Mouse (Mus musculus) T-helper 1 cell (primary cell): Measurements from ENCODE around the gene Ifitm5.

Source experiments
- in situ Hi-C: fragments of 300-600 bp; cut with MboI, MseI; formaldehyde crosslinking; loops from one replicate; pipeline ENCODE4 v1.15.1; 2025; ENCODE audit warnings: high pct_unique_total_duplicates

Ifitm5 gene

DNA sequence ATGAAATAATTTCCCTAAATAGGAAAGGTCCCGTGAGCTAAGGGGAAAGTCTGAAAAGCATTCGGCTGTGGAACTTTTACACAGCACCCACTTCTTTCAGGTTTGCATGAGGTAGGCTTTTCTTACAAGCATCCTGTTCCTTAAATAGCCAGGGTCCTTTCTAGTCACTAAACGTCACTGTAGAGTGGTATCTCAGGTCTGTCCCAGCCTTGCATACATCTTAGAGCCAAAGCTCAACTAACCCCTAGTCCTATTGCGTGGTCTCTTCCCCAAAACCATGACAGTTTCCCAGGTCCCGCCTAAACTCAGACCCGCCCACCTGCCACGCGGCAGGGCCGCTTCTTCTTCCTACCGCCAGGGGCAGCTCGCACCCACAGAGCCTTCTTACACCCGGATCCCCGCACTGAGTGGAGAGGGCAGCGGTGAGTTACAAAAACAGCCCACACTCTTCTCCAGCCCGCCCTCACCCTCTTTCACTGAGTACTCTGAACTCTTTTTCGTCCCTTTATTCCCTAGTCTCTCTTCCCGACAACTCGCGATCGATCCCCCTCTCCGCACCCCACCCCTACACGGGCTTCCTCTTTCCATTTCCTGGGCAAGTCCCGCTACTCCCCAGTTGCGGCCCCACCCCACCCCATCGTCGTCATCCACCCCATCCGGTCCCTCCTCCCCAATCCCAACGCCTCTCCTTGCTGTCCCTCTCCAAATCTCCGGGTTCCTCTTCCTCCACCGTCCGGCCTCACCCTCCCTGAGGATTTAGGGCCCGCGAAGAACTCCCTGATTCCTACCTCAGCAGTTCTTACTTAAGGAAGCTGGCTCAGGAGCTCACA lies 8.7 kb downstream of the Ifitm5 start, which contains the start of gene Pgghg:
Gene Pgghg, plus strand, starts transcription at position 170 of the 830 bp plus-strand sequence.
- in situ Hi-C loops = no loop called here

DNA sequence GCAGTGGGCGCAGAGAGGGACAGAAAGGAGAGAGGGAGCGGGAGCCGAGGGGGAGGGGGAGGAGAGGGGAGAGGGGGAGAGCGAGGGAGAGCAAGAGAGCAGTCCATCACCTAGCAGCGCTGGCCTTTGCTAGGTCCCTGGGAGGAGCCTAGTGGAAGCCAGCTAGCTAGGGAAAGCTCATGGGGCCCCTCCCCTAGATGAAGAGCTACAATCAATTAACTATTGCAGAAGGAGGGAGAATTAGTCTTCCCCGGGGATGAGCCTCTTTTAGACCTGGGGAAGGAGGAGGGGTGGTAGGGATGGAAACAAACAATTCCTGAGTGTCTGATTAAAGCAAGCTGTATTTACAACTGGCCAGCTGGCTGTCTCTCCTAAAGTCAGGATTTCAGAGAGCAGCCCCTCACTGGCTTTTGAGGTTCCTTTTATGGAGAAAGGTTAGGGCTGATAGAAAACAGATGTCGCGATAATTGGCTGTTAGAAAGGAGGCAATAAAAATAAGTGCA lies 10.4 kb downstream of the Ifitm5 start:
- in situ Hi-C loops = no loop called here

DNA sequence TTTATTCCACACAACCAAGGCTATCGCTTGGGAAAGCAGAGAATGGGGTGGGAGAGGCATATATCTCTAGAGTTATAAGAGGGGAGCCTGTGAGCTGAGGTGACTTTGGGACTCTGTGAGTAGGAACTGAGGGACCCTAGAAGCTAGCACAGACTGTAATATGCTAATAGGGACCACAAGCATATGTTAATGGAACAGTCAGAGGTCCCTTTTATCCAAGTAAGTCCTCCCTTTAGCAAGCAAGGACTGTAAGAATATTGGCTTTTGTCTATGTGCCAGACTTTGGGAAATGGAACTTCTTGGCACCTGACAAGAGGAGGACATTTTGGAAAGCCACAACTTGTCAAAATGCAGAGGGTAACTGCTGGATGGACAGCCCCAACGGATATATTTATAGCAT lies 11.2 kb downstream of the Ifitm5 start:
- in situ Hi-C loops = no loop called here

DNA sequence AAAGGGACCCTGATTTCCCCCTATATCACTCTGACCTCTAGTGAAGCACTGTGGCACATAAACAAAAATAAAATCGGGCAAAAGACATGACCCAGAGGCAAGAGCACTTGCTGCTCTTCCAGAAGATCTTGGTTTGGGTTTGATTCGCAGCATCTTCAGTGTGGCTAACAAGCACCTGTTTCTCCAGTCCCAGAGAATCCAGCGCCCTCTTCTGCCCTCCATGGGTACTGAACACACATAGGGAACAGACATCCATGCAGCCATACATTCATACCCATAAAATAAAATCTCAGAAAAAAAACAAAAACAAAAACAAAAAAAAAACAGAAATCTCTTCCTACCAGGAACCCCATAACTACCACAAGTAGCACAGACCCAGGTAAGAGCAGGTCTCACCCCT lies 11.7 kb downstream of the Ifitm5 start:
- in situ Hi-C loops = no loop called here

DNA sequence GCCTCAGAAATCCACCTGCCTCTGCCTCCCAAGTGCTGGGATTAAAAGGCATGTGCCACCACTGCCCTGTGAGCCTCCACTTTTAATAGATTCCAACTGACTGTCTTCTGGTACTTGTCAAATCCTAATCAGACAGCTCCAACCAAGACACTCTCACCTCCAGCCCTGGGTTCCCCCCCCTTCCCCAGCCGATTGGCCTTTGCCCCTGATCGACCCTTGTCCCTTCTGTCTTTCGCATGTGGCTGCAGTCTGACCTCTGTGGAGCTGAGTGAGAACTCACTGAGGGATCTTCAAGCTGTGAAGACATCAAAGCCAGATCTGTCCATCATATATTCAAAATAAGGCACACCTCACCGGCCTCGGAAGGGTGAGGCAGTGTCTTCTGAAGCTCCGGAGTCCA lies 22.9 kb downstream of the Ifitm5 start:
- in situ Hi-C loops = no loop called here

DNA sequence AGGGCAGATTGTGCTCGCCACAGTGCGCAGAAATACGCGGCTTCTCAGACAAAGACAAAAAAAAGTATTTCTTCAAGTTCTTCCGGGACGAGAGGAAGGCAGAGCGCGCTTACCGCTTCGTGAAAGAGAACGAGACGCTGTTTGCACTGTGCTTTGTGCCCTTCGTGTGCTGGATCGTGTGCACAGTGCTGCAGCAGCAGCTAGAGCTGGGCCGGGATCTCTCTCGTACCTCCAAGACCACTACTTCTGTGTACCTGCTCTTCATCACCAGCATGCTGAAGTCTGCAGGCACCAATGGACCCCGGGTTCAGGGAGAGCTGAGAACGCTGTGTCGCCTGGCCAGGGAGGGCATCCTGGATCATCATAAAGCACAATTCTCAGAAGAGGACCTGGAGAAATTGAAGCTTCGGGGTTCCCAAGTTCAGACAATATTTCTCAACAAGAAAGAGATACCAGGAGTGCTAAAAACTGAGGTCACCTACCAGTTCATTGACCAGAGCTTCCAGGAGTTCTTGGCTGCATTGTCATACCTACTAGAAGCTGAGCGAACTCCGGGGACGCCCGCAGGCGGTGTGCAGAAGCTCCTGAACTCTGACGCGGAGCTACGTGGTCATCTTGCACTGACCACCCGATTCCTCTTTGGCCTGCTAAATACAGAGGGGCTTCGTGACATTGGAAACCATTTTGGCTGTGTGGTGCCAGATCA lies 26.9 kb downstream of the Ifitm5 start:
- in situ Hi-C loops = no loop called here

DNA sequence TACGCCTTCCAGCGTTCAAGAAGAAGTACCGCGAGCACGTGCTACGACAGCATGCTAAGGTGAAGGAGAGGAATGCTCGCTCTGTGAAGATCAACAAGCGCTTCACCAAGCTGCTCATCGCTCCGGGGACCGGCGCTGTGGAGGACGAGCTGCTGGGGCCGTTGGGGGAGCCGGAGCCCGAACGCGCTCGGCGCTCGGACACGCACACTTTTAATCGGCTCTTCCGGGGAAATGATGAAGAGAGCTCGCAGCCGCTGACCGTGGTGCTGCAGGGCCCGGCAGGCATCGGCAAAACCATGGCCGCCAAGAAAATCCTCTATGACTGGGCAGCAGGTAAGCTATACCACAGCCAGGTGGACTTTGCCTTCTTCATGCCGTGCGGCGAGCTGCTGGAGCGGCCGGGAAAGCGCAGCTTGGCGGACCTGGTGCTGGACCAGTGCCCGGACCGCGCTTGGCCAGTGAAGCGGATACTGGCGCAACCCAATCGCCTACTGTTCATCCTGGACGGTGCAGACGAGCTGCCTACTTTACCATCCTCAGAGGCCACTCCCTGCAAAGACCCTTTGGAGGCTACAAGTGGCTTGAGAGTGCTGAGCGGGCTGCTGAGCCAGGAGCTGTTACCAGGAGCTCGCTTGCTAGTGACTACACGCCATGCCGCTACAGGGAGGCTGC lies 27.6 kb downstream of the Ifitm5 start:
- in situ Hi-C loops = no loop called here

DNA sequence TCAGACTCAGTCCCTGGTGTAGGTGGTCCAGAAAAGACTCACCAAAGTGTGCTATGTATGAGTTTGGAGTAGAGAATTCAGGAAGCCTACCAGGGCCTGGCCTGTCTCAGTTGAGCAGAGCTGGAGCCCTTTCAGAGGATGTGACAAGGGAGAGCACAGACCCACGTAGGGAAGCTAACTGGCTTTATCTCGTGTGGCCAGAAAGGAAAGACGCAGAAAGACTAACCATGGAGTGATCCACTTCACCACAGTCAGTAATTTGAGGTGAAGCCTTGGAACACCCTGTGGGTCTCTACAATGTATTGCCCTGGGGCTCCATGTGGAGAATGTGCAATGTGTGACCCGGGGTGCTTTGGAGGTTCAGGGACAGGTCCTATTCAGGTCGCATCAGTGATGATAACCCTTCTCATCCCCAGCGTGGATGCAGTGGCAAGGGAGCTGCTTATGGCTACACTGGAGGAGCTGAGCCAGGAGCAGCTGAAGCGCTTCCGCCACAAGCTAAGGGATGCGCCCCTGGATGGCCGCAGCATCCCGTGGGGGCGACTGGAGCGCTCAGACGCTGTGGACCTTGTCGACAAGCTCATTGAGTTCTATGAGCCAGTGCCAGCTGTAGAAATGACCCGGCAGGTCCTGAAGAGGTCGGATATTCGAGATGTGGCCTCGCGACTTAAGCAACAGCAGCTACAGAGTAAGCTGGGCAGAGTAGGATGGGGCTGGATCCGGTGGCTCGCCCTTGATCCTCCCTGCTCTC lies 28.7 kb downstream of the Ifitm5 start:
- in situ Hi-C loops = no loop called here

DNA sequence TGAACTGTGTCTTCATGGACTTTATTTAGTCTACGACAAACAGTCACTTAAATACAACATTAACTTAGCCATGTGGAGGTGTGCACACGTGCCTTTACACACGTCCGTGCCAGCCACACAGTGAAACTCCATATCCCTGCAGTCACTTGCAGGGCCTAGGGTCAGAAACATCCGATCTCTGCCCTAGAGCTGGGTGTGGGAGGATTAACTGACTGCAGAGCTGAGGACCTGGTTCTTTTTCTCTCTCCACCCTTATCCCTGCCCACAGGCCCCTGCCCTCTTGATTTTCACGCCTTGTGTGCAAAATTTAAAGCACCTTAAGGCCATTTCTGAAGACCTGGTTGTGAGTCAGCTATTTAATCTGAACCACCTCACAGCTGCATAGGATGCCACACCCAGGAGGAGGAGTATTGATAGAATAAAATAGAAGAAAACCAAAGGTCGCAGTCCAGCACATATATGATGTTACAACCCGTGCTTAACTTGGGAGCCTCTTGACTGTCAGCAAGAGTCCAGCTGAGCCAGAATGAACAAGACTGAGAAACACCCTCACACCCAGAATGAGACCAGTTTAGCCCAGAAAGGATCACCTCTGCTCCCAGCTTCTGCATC lies 29.6 kb downstream of the Ifitm5 start, which contains the start of gene Nlrp6:
Gene Nlrp6, plus strand, starts transcription at position 485 of the 612 bp plus-strand sequence.
- in situ Hi-C loops = no loop called here

DNA sequence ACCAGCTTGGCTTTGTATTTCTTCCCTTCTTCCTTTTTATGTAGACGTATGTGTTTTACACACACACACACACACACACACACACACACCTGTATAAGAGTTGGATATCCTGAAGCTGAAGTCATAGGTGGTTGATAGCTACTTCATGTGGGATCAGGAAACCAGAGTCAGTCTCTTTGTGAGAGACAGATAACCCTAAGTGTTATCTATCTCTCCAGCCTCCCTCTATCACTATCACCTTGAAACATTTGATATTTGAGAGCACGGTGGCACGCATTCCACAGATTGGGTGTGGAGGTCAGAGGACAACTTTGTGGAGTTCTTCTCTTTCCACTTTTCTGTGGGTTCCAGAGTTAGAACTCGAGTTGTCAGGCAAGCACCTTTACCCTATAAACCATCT lies 30.2 kb downstream of the Ifitm5 start:
- in situ Hi-C loops = no loop called here

DNA sequence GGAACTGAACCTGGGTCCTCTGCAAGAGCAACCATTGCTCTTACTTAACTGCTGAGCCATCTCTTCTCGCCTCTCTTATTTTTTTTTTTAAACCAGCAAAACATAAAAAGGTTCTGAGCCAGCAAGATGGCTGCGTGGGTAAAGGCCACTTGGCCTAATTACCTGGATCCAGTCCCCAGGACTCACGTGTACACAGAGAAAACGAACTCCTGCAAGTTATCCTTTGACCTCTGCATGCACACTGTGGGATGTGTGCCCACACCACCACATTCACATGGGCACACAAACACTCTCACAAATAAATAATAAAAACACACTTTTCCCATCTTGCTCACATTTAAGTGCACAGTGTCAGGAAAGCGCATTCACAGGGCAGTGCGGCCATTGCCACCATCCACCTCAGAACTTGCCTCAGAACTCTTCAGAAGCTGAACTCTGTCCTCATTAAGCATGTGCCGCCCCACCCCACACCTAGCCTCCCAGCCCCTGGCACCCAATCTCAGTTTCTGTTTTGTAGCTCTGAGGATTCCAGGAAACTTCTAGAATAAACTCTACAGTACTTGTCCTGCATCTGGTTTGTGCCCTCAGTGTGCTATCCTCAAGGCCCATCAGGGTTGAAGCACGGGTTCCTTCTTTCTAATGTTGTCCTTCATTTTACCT lies 35.9 kb downstream of the Ifitm5 start:
- in situ Hi-C loops = no loop called here

DNA sequence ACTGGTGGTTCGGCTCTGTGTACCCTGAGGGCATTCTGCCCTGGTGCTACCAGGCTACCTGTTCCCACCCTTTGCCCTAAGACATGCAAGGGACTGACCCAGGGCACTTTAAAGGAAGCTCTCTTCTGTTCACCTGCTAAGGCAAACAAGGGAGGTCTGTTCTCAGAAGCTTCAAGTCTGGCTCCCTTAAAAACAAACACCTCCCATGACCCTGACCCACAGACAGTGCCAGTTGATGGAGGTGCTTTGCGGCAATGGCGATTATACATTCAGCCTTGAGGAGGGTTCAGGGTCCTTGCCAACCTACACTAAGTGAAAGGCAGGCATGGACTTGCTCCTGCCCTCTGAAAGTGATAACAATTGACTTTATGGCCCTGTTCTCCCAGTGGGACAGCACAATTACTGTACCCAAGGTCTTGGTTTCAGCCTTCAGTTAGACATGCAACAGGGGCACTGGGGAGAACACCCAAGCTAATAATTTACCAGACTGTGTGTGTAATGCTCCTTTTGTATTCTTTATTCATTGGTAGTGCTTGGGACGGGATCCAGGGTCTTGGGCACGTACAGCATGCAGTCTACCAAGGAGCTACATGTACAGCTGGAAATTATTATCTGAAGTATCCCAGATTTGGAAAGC lies 37.1 kb downstream of the Ifitm5 start:
- in situ Hi-C loops = no loop called here

DNA sequence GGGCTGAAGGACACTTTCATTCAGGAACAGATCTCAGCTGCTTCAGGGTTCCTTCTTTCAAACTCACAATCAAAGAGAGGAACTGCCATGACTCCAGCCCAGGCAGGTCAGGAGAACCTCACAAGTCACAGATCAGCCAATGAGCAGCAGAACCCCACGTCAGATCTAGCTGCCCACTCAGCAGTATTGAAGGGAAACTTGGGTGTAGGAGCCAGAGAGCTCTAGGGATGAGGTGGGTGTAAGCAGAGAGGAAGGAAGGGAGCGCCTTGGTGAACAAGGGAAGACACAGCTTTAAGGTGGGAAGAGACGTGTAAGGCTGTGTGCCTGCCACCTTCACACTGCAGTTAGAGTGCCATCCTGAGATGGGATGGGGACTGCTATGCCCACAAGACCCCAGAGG lies 37.8 kb downstream of the Ifitm5 start:
- in situ Hi-C loops = no loop called here

DNA sequence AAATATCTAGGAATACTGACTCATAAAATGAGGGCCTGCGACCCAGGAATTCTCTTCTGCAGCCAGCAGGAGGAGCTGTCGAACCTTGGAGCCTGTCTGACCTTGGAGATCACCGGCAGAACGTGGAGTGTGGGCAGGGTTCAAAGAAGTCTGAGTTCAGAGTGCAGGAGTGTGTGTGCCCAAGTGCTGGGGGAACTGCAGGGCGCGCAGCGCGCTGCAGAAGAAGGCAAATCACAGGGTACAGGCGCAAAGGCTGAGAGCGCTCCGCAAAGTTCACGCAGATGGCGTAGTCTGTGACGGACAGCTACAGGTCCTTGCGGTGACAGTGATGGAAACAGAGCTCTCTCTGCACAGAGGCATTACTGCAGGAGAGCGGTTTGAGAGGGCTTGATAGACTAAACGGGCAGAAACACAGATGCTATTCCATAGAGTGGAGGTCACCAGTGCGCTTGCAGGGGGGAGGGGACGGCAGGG lies 41.4 kb downstream of the Ifitm5 start:
- in situ Hi-C loops = no loop called here

DNA sequence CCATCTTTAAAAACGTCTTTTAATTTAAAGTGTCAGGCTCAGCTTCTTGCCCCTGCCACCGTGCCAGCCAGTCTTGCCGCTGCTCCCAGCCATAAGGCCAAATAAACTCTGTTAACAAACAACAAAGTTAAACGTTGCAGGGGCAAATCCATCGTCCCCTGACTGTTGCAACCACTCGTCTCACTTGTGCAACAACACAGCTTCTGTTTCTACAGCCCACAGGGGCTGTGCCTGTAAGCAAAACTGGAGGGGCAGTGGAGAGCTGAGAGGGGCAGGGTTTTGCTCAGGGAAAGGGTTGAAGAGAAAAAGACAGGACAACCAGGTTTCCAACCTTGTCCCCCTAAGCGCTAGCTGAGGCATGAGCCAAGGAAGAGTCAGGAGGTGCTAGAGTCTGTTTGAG lies 41.9 kb downstream of the Ifitm5 start:
- in situ Hi-C loops = no loop called here

DNA sequence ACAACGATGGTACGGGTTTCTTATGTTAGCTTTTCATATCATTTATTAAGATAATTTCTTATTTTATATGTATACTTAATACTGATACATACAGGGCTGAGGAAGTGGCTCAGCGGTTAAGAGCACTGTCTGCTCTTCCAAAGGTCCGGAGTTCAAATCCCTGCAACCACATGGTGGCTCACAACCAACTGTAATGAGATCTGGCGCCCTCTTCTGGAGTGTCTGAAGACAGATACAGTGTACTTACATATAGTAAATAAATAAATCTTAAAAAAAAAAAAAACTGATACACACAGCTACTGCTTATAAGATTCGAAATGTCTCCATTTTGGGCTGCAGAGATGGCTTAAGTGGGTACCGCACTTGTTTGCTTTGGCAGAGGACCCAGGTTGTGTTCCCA lies 42.4 kb downstream of the Ifitm5 start:
- in situ Hi-C loops = no loop called here

DNA sequence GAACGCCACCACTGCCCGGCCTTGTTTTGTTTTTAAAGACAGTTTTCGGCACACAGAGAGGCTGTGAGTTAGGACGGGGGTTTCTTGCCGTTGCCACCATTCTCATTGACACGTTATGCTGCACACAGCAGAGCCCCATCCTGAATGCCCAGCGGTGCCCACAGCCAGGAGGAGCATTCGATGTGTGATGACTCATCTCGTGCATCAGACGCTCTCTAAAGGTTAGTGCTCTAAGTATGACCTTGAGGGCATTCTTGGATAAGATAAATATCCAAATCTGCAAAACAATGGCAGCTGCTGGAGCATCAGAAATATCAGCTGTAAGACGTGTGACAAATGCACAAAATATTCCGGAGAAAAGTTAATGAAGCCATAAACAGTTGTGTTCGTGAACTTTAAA lies 43.0 kb downstream of the Ifitm5 start:
- in situ Hi-C loops = no loop called here

DNA sequence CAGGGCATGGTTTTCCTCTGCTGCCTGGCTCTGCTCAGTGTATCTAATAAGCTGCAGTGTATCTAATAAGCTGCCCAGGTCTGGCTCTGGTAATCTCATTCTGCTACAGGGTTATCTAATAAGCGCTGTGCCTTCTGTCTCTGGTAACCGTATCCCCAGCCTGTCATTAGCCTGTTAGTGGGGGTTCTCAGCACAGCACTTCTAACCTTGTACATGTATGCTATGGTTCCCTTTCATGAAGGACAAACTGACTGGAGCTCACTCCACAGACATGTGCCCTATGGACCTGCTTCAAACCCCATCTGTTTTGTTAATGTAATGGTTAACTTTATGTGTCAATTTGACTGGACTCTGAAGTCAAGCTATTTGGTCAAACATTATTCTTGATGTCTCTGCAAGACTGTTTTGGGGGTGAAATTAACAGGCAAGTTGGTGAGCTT lies 44.4 kb downstream of the Ifitm5 start:
- in situ Hi-C loops = no loop called here

DNA sequence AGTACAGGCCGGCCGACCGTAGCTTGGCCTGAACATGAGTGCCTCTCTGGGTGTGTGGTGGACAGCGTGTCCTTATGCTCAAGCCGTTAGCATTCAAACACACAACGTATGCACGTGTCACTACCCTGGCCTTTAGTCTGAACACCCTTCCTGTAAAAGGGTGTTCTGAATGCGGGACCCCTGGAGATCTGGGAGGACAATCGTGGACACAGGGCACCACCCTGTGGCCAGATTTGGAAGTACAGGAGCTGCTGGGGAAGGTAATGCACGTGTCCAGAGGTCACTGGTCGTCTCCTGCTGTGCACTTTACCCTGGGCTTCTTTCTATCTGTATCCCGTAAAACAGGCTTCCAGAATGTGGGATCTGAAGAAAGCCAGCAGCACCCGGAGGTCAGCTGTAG lies 46.9 kb downstream of the Ifitm5 start:
- in situ Hi-C loops = loop anchor here (5.0 kb wide), 1 partner anchor 61 kb away; no protein-coding TSS in a partner anchor
